Mouse (Mus musculus): ENCODE results near the gene Gcsam.

GRCm38 (mm10) chr16:45561747-45562146 lies 48.4 kb upstream of the Gcsam start:
- TF ChIP-seq CTCF (IDR thresholded peaks at IDR 0.05; ENCODE audit: low read depth) (no peak), EP300 (IDR thresholded peaks at IDR 0.05; ENCODE audit: low read depth) (no peak)
